Mouse (Mus musculus) kidney, embryonic 16.5 days (tissue): ENCODE measurements at regions not wholly inside any gene's neighbourhood (a gene's known extent, or its start where the extent isn't known, plus 50 kb on each side); places are given as distances from the start of the nearest gene placed in this dataset.

Experiments
- ATAC-seq: fragments of 200-750 bp; cut with Nextera tagmentation; 2 replicates; pipeline ENCODE4 v1.8.0; 2017; ENCODE audit warnings: moderate TSS enrichment; ENCODE audit not compliant: low FRiP score, low TSS enrichment
- H3K27ac ChIP-seq: fragments of 300-500 bp; sonication (generic); 2 replicates; pipeline ENCODE4 v1.5.1; 2014; ENCODE audit warnings: low read length
- H3K27me3 ChIP-seq: fragments of 300-500 bp; sonication (generic); 2 replicates; pipeline ENCODE4 v1.6.1; 2014; ENCODE audit warnings: low read length, control low read depth, mixed read lengths; ENCODE audit not compliant: insufficient read depth
- H3K36me3 ChIP-seq: fragments of 300-500 bp; sonication (generic); 2 replicates; pipeline ENCODE4 v1.6.1; 2014; ENCODE audit warnings: low read length, control low read depth, mixed read lengths; ENCODE audit not compliant: insufficient read depth
- H3K4me1 ChIP-seq: fragments of 300-500 bp; sonication (generic); 2 replicates; pipeline ENCODE4 v1.6.1; 2014; ENCODE audit warnings: low read length, control low read depth, mixed read lengths; ENCODE audit not compliant: insufficient read depth
- H3K4me2 ChIP-seq: fragments of 300-500 bp; sonication (generic); replicated peaks from 2 replicates; pipeline ENCODE4 v1.6.1; 2014; ENCODE audit warnings: low read depth, low read length
- H3K4me3 ChIP-seq: fragments of 300-500 bp; sonication (generic); 2 replicates; pipeline ENCODE4 v1.5.1; 2014; ENCODE audit warnings: mild to moderate bottlenecking, low read length
- H3K9ac ChIP-seq: fragments of 300-500 bp; sonication (generic); replicated peaks from 2 replicates; pipeline ENCODE4 v1.6.1; 2014; ENCODE audit warnings: low read length
- H3K9me3 ChIP-seq: fragments of 300-500 bp; sonication (generic); 2 replicates; pipeline ENCODE4 v1.6.1; 2016; ENCODE audit warnings: low read length, control low read depth
- WGBS: fragments of 180-500 bp; shearing (Covaris S2); extraction: QIAGEN DNeasy Blood & Tissue Kit; methylation state at CpG from one replicate; pipeline ENCODE4 v1.1.7; 2014; 5-methylcytosine and 5-hydroxymethylcytosine counted together

DNA sequence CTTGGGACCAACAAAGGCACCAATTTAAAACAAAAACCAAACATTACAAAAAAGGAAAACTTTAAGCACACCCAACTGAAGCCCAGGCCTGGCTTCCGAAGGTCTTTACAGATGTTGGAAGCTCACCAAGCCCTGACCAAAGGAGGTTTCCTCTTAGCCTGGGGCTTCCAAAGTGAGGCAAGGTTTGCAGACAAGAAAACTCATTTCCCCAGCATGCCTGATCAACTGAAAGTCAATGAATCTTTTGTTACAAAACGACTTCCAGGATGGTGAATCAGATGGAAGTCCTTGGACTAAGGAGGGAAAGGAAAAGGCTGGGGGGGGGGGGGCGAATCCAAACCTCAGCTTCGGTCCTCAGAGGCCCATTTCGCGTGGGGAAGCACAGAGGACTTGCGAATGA is 697.3 kb downstream of the Cypt12 start:
- no peak overlapping the region for H3K4me2 ChIP-seq
- no peak overlapping the region for H3K9ac ChIP-seq
- ATAC-seq, result no peak
- 66% methylated on average over 7 of the region's 7 CpGs for WGBS
- H3K4me1 ChIP-seq, result peaks cover 13% of the 10 kb centered on the region; the same call in 1 of the 2 replicates
- H3K27ac ChIP-seq, result no peak overlapping the region
- no peaks in the 10 kb centered on the region for H3K36me3 ChIP-seq
- H3K9me3 ChIP-seq, result no peaks in the 10 kb centered on the region
- no peak overlapping the region for H3K4me3 ChIP-seq
- no peaks in the 10 kb centered on the region for H3K27me3 ChIP-seq

DNA sequence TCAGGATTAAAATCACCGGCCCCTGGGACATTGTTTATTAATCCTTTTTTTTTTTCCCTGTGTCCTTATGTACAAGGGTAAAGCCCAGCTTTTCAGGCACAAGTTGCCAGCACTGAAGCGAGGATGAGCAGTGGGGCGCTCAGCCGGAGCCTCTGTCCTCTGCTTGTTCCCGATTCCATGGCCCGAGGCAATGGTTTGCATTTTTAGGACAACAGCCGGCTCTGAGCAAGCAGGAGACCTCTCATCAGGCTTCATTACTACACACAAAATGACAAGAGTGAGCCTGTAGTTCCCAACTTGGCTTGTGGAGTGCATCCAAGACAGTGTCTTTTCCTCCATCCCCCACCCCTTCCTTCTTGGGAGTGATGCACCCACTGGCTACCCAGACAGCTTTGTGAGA is 697.7 kb downstream of the Cypt12 start:
- Histone ChIP-seq H3K4me3 (no peak overlapping the region), H3K9ac (no peak overlapping the region), H3K9me3 (no peaks in the 10 kb centered on the region), H3K36me3 (no peaks in the 10 kb centered on the region), H3K27ac (no peak overlapping the region), H3K27me3 (no peaks in the 10 kb centered on the region), H3K4me2 (no peak overlapping the region), H3K4me1 (peaks cover 13% of the 10 kb centered on the region; the same call in 1 of the 2 replicates)
- WGBS, result 68% methylated on average over 7 of the region's 7 CpGs
- 0 out of 2 replicates have a peak, but pooled peaks have one; percentile 15 for ATAC-seq

DNA sequence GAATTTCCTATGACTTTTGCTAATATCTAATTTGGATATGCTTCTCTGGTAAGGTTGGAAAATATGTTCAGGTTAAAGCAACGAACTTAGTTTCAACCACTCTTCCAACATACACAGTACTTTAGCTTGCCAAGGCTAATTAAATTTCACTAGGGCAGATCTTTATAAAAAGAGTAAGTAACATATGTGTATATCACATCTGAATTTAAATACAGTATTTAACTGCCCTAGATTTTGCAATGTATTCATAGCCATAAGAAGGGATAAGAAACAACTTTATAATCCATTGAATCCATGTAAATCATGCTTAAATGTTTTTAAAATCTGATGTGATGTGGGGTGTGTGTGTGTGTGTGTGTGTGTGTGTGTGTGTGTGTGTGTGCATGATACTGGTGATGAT is 705.3 kb downstream of the Cypt12 start:
- no peaks in the 10 kb centered on the region for H3K9me3 ChIP-seq
- no peaks in the 10 kb centered on the region for H3K4me1 ChIP-seq
- WGBS, result 82% methylated on average over 1 of the region's 1 CpGs
- no peaks in the 10 kb centered on the region for H3K27me3 ChIP-seq
- H3K36me3 ChIP-seq, result no peaks in the 10 kb centered on the region
- no peak overlapping the region for H3K9ac ChIP-seq
- H3K4me2 ChIP-seq, result no peak overlapping the region
- no peak overlapping the region for H3K27ac ChIP-seq
- no peak for ATAC-seq
- no peak overlapping the region for H3K4me3 ChIP-seq

DNA sequence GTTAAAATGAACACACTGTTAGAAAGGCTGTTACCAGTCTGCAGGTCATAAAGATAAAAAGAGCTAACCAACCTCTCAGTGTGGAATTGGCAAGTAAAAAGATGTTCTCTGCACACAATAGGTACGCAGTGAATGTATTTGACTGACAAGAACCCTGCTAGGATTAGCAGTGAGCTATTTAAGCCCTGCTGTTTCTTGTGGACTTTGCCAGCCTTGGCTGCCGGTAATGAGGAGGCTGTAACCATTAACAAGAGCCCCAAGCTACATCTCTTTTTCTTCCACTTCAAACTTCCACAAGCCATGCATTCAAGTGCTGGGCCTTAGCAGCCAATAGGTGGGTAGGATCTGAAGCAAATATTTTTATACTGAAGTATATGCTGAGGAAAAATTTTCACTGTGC is 717.5 kb downstream of the Cypt12 start:
- Histone ChIP-seq H3K4me1 (no peaks in the 10 kb centered on the region), H3K27ac (no peak overlapping the region), H3K9me3 (no peaks in the 10 kb centered on the region), H3K4me2 (no peak overlapping the region), H3K9ac (no peak overlapping the region), H3K36me3 (no peaks in the 10 kb centered on the region), H3K4me3 (no peak overlapping the region), H3K27me3 (no peaks in the 10 kb centered on the region)
- 43% methylated on average over 2 of the region's 2 CpGs for WGBS
- ATAC-seq, result no peak

DNA sequence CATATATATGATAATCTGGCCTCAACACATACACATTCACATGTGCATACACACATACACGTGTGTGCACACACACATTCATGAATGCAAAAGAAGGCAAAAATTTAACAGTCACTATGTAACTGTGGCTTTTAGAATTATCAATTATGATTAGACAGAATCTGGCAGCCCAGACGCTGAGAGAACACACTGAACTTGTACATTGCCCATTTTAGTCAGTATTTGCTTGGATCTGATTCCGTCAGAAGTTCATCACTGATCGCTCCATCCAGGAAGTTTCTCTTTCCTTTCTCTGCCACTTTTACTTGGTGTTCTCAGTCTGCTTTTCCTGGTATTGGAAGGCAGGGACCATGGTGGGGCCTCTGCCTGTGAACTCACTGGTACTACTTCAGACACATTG is 719.5 kb downstream of the Cypt12 start:
- Histone ChIP-seq H3K9me3 (no peaks in the 10 kb centered on the region), H3K4me3 (no peak overlapping the region), H3K27ac (no peak overlapping the region), H3K4me1 (no peaks in the 10 kb centered on the region), H3K36me3 (no peaks in the 10 kb centered on the region), H3K9ac (no peak overlapping the region), H3K27me3 (no peaks in the 10 kb centered on the region), H3K4me2 (no peak overlapping the region)
- no peak for ATAC-seq
- 85% methylated on average over 4 of the region's 4 CpGs for WGBS

DNA sequence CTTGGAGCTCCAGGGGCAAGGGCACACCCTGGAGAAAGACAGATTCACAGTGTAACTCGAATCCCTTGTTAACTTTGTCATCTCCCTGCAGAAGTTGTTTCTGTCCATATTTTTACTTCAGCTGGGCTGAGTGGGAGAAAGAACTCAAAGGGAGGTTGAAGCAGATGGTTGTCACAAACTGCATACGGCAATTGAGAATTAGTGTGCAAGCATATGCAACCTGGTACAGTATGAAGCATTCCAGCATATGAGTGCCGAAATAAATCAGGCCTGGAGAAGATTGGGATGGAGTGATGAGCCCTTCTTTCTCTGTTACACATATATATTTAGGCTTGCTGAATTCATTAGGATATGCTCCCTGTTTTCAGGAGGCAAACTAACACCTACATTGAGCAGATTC is 720.7 kb downstream of the Cypt12 start:
- 73% methylated on average over 3 of the region's 3 CpGs for WGBS
- ATAC-seq, result no peak
- Histone ChIP-seq H3K27ac (no peak overlapping the region), H3K4me2 (no peak overlapping the region), H3K27me3 (no peaks in the 10 kb centered on the region), H3K4me1 (no peaks in the 10 kb centered on the region), H3K36me3 (no peaks in the 10 kb centered on the region), H3K9me3 (no peaks in the 10 kb centered on the region), H3K4me3 (no peak overlapping the region), H3K9ac (no peak overlapping the region)

DNA sequence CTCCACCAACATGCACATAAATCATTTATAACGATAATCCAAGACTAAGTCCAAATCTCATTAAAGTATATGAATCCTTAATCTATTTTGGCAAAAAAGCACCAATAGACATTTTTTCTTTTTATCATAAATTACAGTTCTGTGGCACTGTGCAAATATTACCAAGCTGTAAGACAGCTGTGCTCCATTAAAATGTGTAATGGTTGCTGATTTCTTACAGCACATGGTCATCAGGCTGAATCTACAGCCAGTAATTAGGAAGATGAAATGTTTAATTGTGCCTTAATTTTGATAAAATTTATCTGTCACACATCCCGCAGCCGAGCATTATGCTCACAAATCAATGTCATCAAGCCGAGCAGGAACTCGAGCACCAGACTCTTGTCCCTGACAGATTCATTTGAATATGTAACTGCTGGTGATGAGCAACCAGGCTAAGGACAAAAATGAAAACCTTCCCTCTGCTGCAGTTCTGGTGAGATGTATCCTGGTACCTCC is 722.0 kb downstream of the Cypt12 start:
- Histone ChIP-seq H3K36me3 (no peaks in the 10 kb centered on the region), H3K9ac (no peak overlapping the region), H3K4me1 (no peaks in the 10 kb centered on the region), H3K27ac (no peak overlapping the region), H3K9me3 (no peaks in the 10 kb centered on the region), H3K4me2 (no peak overlapping the region), H3K27me3 (no peaks in the 10 kb centered on the region), H3K4me3 (no peak overlapping the region)
- WGBS, result 45% methylated on average over 5 of the region's 5 CpGs
- ATAC-seq, result peak; percentile 23; the same call in 1 of the 2 replicates

DNA sequence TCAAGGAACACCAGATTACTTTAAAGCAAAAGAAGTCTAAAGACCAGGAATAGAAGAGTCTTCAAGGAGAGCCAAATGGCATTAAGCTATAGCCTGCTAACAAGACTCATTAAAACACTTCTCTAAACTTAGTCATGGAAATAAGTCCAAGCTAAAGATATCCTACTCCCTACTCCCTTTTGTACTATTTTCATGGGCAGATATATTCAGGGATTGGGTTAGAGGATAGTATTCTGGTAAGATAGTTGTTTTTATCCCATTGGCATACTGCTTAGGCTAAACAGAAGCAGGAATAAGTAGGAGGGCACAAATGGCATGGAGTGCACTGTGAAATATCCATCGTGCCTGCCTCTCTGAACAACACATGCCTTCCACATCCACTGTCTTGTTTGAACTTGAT is 723.5 kb downstream of the Cypt12 start:
- H3K4me1 ChIP-seq, result no peaks in the 10 kb centered on the region
- H3K27ac ChIP-seq, result no peak overlapping the region
- no peak overlapping the region for H3K9ac ChIP-seq
- no peak for ATAC-seq
- H3K27me3 ChIP-seq, result no peaks in the 10 kb centered on the region
- no peaks in the 10 kb centered on the region for H3K9me3 ChIP-seq
- H3K4me3 ChIP-seq, result no peak overlapping the region
- H3K36me3 ChIP-seq, result no peaks in the 10 kb centered on the region
- H3K4me2 ChIP-seq, result no peak overlapping the region
- WGBS, result 71% methylated on average over 1 of the region's 1 CpGs

DNA sequence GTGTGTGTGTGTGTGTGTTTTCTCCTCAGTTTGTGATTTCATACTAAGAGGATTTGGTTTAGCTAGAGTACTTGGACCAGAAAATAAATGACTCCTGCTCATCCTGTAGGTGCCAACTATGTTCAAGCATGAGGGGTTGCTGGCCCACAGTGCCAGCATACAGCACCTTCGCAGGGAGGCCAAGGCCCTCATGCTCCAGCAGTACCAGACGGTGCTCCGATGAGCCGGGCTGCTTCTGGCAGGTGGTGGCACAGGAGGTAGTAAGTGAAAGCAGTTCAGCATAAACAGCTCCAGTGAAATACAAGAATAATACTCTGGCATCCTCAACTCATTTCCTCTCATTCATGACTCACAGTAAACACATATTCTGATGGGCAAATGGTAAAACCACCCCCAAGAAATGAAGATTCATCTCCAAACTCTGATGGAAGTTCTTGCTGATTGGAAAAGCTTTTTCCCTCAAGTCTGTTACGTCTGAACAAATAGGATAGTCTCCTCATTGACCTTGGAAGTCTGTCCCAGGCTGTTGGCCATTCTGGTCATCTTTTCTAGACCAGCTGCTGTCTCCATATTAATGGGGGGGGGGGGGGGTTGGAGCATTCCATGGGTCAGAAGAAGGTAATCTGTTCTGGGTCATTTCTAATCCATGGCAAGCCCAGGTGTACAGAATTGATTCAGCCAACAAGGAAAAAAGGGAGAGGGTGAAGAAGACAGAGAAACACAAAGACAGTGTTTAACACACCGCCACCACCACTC is 735.3 kb downstream of the Cypt12 start:
- Histone ChIP-seq H3K27me3 (no peaks in the 10 kb centered on the region), H3K4me2 (no peak overlapping the region), H3K9ac (no peak overlapping the region), H3K4me3 (no peak overlapping the region), H3K27ac (no peak overlapping the region), H3K36me3 (no peaks in the 10 kb centered on the region), H3K9me3 (no peaks in the 10 kb centered on the region), H3K4me1 (no peaks in the 10 kb centered on the region)
- ATAC-seq, result no peak
- 88% methylated on average over 6 of the region's 6 CpGs for WGBS

DNA sequence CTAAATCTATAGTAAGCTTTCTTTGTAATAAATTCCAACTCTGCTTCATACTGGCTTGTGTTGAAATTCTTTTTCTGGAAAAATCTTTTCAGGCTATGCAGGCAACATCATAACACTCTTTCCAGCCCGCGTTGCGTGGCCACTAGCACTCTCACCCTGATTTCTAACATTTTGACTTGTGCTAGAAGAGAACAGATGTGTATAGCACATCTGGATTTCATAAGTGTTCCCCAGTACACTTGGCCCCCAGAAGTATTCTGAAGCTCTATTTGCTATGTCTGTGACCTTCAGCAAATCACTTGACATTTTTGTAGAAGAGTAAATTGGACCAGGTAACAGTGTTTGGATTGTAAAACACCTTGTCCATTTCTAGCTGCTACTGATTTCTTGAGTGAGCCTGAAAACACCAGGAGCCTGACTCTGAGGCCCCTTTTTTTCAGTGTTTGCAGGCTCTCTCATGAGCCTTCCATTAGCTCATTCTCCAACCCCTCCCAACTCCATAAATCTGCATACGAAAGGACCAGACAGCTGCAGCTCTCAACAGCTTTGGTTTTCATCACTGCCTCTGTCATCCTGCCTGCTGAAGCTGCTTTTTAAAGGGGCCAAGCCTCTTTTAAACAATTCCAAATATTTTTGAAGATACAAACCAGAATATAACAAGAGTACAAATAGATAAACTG is 747.0 kb downstream of the Cypt12 start:
- ATAC-seq, result no peak
- H3K9me3 ChIP-seq, result no peaks in the 10 kb centered on the region
- no peak overlapping the region for H3K9ac ChIP-seq
- no peak overlapping the region for H3K4me2 ChIP-seq
- no peak overlapping the region for H3K4me3 ChIP-seq
- no peaks in the 10 kb centered on the region for H3K27me3 ChIP-seq
- no peaks in the 10 kb centered on the region for H3K36me3 ChIP-seq
- no peaks in the 10 kb centered on the region for H3K4me1 ChIP-seq
- H3K27ac ChIP-seq, result no peak overlapping the region
- 63% methylated on average over 4 of the region's 4 CpGs for WGBS
